Mouse (Mus musculus) limb, embryonic 11.5 days (tissue): ENCODE measurements at regions not wholly inside any gene's neighbourhood (a gene's known extent, or its start where the extent isn't known, plus 50 kb on each side); places are given as distances from the start of the nearest gene placed in this dataset.

Experiments used
- ATAC-seq: fragments of 200-750 bp; cut with Nextera tagmentation; 2 replicates; pipeline ENCODE4 v1.8.0; 2017; ENCODE audit warnings: low read depth; ENCODE audit not compliant: insufficient number of reproducible peaks, low FRiP score, low TSS enrichment
- DNase-seq: peaks from one replicate; pipeline ENCODE4 v3.0.0-alpha.2; 2015; ENCODE audit warnings: low spot score
- H3K27ac ChIP-seq: fragments of 300-500 bp; sonication (generic); replicated peaks from 2 replicates; pipeline ENCODE4 v1.5.1; 2014; ENCODE audit warnings: low read depth, mild to moderate bottlenecking, low read length
- H3K27me3 ChIP-seq: fragments of 300-500 bp; sonication (generic); 2 replicates; pipeline ENCODE4 v1.6.1; 2014; ENCODE audit warnings: mild to moderate bottlenecking, low read length, mixed read lengths; ENCODE audit not compliant: control insufficient read depth, insufficient read depth
- H3K36me3 ChIP-seq: fragments of 300-500 bp; sonication (generic); 2 replicates; pipeline ENCODE4 v1.6.1; 2014; ENCODE audit warnings: mild to moderate bottlenecking, low read length, moderate library complexity, mixed read lengths; ENCODE audit not compliant: control insufficient read depth, insufficient read depth
- H3K4me1 ChIP-seq: fragments of 300-500 bp; sonication (generic); 2 replicates; pipeline ENCODE4 v1.6.1; 2014; ENCODE audit warnings: low read length, mixed read lengths; ENCODE audit not compliant: control insufficient read depth, insufficient read depth
- H3K4me2 ChIP-seq: fragments of 300-500 bp; sonication (generic); 2 replicates; pipeline ENCODE4 v1.6.1; 2014; ENCODE audit warnings: low read depth, mild to moderate bottlenecking, moderate library complexity; ENCODE audit not compliant: severe bottlenecking
- H3K4me3 ChIP-seq: fragments of 300-500 bp; sonication (generic); 2 replicates; pipeline ENCODE4 v1.5.1; 2014; ENCODE audit warnings: low read depth, low read length
- H3K9ac ChIP-seq: fragments of 300-500 bp; sonication (generic); 2 replicates; pipeline ENCODE4 v1.6.1; 2014; ENCODE audit warnings: mild to moderate bottlenecking, low read length
- H3K9me3 ChIP-seq: fragments of 300-500 bp; sonication (generic); 2 replicates; pipeline ENCODE4 v1.6.1; 2016; ENCODE audit warnings: low read length; ENCODE audit not compliant: control insufficient read depth
- WGBS: fragments of 180-500 bp; shearing (Covaris S2); extraction: QIAGEN DNeasy Blood & Tissue Kit; methylation state at CpG from one replicate; pipeline ENCODE4 v1.1.7; 2014; 5-methylcytosine and 5-hydroxymethylcytosine counted together

DNA sequence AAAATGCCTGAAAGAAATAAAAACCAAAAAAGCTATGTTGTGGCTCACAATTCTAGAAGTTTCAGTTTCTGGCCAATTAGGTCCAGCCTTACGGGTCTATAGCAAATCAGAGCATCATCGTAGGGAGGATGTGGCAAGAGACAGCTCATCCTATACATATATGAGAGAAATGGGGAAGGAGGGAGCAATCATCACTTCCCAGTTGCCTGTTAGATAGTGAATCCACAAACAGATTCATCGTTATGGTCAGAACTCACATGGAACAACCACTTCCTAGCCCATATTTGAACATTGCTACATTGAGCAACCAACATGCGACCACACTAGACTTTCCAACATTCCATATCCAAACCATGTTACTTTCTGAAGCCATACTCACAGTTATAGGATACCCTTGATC, 255.9 kb upstream of the Cpeb2 start:
- DNase-seq (no peak), ATAC-seq (no peak)
- Histone ChIP-seq H3K9me3 (no peaks in the 10 kb centered on the region), H3K27me3 (no peaks in the 10 kb centered on the region), H3K4me1 (no peaks in the 10 kb centered on the region), H3K4me2 (no peak overlapping the region), H3K27ac (no peak overlapping the region), H3K9ac (no peak overlapping the region), H3K36me3 (no peaks in the 10 kb centered on the region), H3K4me3 (no peak overlapping the region)
- WGBS, result 87% methylated on average over 4 of the region's 4 CpGs

DNA sequence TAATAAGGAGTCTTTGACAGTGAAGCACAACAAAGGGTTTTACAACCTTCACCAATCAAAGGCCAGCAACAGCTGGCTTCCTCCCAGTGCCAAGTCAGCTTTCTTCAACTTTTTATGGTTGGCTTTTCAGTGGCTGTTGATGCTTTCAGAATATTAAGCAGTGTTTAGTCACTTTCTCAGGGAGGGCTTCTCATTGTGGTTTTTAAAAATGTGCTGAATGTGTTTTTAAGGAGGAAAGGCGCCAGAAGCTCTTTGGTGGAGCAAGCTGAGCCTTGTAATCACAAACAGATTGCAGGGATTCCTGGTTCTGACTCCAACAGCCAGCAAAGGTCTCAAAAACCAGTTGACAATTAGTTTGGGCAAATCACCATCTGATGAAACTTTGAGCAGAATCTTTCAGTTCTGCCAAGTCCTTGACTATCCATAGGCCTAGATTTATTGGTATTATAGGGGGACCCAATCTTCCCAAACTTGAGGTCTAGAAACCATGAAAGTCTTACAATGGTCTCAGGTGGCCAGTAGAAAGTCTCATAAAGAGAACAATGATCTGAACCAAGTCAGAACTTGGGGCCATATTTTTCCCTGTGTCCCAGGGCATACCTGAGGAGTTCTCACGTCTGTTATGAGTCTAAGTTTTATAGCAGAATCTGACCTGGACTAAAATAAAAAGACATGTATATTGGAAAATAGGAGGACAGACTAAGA, 251.9 kb upstream of the Cpeb2 start:
- no peak for ATAC-seq
- H3K27me3 ChIP-seq, result no peaks in the 10 kb centered on the region
- WGBS, result 52% methylated on average over 2 of the region's 2 CpGs
- H3K9ac ChIP-seq, result no peak overlapping the region
- no peaks in the 10 kb centered on the region for H3K36me3 ChIP-seq
- H3K27ac ChIP-seq, result no peak overlapping the region
- H3K4me1 ChIP-seq, result no peaks in the 10 kb centered on the region
- no peak for DNase-seq
- H3K4me3 ChIP-seq, result no peak overlapping the region
- H3K4me2 ChIP-seq, result no peak overlapping the region
- H3K9me3 ChIP-seq, result no peaks in the 10 kb centered on the region

GRCm38 (mm10) chr5:42986203-42986602, 246.8 kb upstream of the Cpeb2 start:
- H3K4me3 ChIP-seq, result no peak overlapping the region
- no peaks in the 10 kb centered on the region for H3K4me1 ChIP-seq
- no peak for DNase-seq
- no peak overlapping the region for H3K27ac ChIP-seq
- ATAC-seq, result no peak
- H3K9me3 ChIP-seq, result no peaks in the 10 kb centered on the region
- H3K9ac ChIP-seq, result no peak overlapping the region
- 82% methylated on average over 4 of the region's 4 CpGs for WGBS
- H3K27me3 ChIP-seq, result no peaks in the 10 kb centered on the region
- no peak overlapping the region for H3K4me2 ChIP-seq
- H3K36me3 ChIP-seq, result no peaks in the 10 kb centered on the region

GRCm38 (mm10) chr5:42987710-42988466, 245.1 kb upstream of the Cpeb2 start:
- Histone ChIP-seq H3K36me3 (no peaks in the 10 kb centered on the region), H3K9me3 (no peaks in the 10 kb centered on the region), H3K4me3 (no peak overlapping the region), H3K27me3 (no peaks in the 10 kb centered on the region), H3K4me1 (no peaks in the 10 kb centered on the region), H3K9ac (no peak overlapping the region), H3K4me2 (no peak overlapping the region), H3K27ac (no peak overlapping the region)
- no peak for ATAC-seq
- WGBS, result 80% methylated on average over 3 of the region's 3 CpGs
- no peak for DNase-seq

DNA sequence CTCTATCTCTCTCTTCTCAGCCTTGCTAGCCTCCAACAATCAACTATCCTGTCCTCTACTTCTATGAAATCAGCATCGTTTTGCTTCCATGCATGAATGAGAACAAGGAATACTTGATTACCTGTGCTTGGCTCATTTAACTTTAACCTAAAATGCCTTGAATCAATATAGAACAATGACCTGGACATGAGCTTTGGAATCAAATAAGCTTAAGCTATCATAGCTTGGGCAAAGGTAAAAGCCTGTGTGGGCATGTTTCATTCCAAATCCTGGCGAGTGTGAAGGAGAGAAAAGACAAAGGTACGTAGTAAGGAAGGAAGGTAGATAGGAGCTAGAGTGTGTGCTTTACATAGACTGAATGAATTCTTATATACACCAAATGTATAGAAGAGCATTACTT, 243.7 kb upstream of the Cpeb2 start:
- no peaks in the 10 kb centered on the region for H3K4me1 ChIP-seq
- ATAC-seq (no peak), DNase-seq (no peak)
- no peaks in the 10 kb centered on the region for H3K36me3 ChIP-seq
- H3K27ac ChIP-seq, result no peak overlapping the region
- WGBS, result 88% methylated on average over 3 of the region's 3 CpGs
- no peaks in the 10 kb centered on the region for H3K9me3 ChIP-seq
- no peak overlapping the region for H3K9ac ChIP-seq
- no peaks in the 10 kb centered on the region for H3K27me3 ChIP-seq
- H3K4me2 ChIP-seq, result no peak overlapping the region
- H3K4me3 ChIP-seq, result no peak overlapping the region

DNA sequence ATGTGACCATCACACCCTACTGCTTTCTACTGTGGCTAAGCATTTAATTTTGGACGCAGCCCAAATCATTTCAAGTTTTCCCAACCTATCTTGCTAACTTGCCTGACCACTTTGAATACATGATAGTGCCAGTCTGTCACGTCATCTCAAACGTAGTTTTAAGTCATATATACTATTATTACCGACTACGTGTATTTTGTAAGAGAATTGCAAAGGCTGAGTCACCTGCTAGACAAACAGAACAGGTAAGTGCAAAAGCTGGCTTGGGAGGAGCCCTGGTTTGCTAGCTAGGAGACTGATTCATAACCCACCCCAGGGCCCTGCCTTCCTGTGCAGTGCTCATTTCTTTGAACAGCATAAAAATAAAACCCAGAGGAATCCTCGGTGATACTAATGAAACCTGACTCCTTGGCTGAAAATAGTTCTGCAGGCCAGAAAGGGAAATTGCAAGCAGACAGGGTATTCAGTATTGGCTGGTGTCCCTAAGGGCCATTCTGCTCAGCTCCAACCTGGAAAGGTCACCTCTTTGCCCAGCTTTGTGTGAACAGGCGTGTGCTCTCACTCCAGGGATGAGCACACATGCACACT, 208.9 kb upstream of the Cpeb2 start:
- DNase-seq (no peak), ATAC-seq (no peak)
- Histone ChIP-seq H3K9ac (no peak overlapping the region), H3K36me3 (no peaks in the 10 kb centered on the region), H3K9me3 (no peaks in the 10 kb centered on the region), H3K4me3 (no peak overlapping the region), H3K4me2 (no peak overlapping the region), H3K27me3 (no peaks in the 10 kb centered on the region), H3K4me1 (peaks cover 5% of the 10 kb centered on the region; the same call in 1 of the 2 replicates), H3K27ac (no peak overlapping the region)
- WGBS, result 82% methylated on average over 7 of the region's 7 CpGs

DNA sequence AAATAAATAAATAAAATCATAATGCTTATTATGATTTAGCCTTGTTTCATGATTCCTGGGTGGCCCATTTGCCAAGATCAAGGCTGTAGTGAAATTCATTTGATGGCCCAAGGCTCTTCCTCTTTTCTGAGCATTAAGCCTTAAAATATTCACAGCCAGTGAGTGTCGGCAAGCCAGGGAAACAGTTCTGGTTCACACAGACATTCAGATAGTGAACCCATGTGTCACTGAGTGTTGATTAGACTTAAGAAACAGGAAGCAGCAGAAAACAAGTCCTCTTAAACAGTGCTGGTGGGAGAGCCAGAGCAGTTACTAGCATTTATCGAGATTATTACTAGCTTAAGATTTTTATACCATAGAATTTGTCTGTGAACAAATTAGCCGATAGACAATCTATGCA, 201.7 kb upstream of the Cpeb2 start:
- no peak for DNase-seq
- Histone ChIP-seq H3K9ac (no peak overlapping the region), H3K36me3 (no peaks in the 10 kb centered on the region), H3K4me1 (no peaks in the 10 kb centered on the region), H3K27me3 (no peaks in the 10 kb centered on the region), H3K9me3 (no peaks in the 10 kb centered on the region), H3K4me2 (no peak overlapping the region), H3K4me3 (no peak overlapping the region), H3K27ac (no peak overlapping the region)
- 83% methylated on average over 3 of the region's 3 CpGs for WGBS
- ATAC-seq, result no peak

DNA sequence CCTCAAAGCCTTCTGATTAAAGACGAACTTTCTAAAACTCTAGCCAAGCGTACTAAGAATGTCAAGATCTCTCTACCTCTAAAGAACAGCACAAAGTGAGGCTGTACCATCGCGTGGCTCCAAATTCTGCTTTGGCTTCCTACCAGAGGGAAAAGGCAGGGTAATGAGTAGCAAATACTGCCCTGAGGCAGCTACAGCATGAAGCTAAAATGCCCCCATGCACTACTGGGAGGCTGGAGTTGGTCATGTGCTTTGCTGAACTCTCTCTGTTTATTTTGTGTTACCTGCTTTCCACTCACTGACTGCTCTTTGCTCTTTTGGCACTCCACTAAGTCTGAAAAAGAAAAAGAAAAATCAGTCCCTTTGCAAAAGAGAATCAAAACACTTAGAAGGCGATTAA, 201.1 kb upstream of the Cpeb2 start:
- 86% methylated on average over 5 of the region's 5 CpGs for WGBS
- Histone ChIP-seq H3K4me2 (no peak overlapping the region), H3K27me3 (no peaks in the 10 kb centered on the region), H3K9ac (no peak overlapping the region), H3K4me1 (no peaks in the 10 kb centered on the region), H3K36me3 (no peaks in the 10 kb centered on the region), H3K27ac (no peak overlapping the region), H3K9me3 (no peaks in the 10 kb centered on the region), H3K4me3 (no peak overlapping the region)
- DNase-seq, result no peak
- ATAC-seq, result no peak
